Mouse (Mus musculus) testis, adult 2 months (tissue): ENCODE data around the gene Olfr994.

Source experiments
- CTCF ChIP-seq: fragments of 200-500 bp; IDR thresholded peaks from 2 replicates; pipeline ENCODE4 v1.5.1; 2012; ENCODE audit warnings: low read depth, mild to moderate bottlenecking, inconsistent platforms, low read length, moderate library complexity; ENCODE audit not compliant: control insufficient read depth, insufficient read depth, insufficient replicate concordance
- POLR2A ChIP-seq: fragments of 200-500 bp; IDR thresholded peaks from 2 replicates; pipeline ENCODE4 v1.6.1; 2012; ENCODE audit warnings: low read depth, mild to moderate bottlenecking, inconsistent platforms, low read length, moderate library complexity; ENCODE audit not compliant: control insufficient read depth

GRCm38 (mm10) chr2:85436351-85436750, at the start of gene Olfr994:
- no peak for TF ChIP-seq POLR2A
- TF ChIP-seq CTCF, result no peak
